Mouse (Mus musculus) CH12.LX (cell line): ENCODE results near the gene Tnni1. TPM values are rescaled to one million over a fixed set of nuclear protein-coding genes. Genes with fewer than 3 reads are reported as not detected.

Experiments
- DNase-seq: peaks from one replicate; pipeline ENCODE4 v3.0.0-alpha.2; 2013; ENCODE audit errors: extremely low read depth
- H3K27ac ChIP-seq: 2 replicates; pipeline ENCODE4 v1.5.1; 2012; ENCODE audit warnings: low read depth, mild to moderate bottlenecking, control low read depth, moderate library complexity; ENCODE audit not compliant: insufficient read depth
- H3K27me3 ChIP-seq: replicated peaks from 2 replicates; pipeline ENCODE3; 2012; ENCODE audit warnings: inconsistent platforms
- H3K36me3 ChIP-seq, 2 experiments: replicated peaks in 1 of 2; 2 replicates each; pipeline versions ENCODE3 to v1.6.1; 2012; ENCODE audit warnings: inconsistent platforms in 1 of 2, low read length in 1 of 2, mild to moderate bottlenecking in 1 of 2, mixed read lengths in 1 of 2, moderate library complexity in 1 of 2; ENCODE audit not compliant: control insufficient read depth in 1 of 2, insufficient read depth in 1 of 2
- H3K4me1 ChIP-seq, 2 experiments: 2 replicates each; pipeline ENCODE4 v1.6.1; 2012; ENCODE audit warnings: inconsistent platforms in 1 of 2, moderate library complexity in 1 of 2; ENCODE audit not compliant: insufficient read depth in 2 of 2, control insufficient read depth in 1 of 2
- H3K4me2 ChIP-seq: 2 replicates; pipeline ENCODE4 v1.6.1; 2012; ENCODE audit warnings: low read depth, mild to moderate bottlenecking, control low read depth; ENCODE audit not compliant: poor library complexity, insufficient read depth, severe bottlenecking
- H3K4me3 ChIP-seq, 3 experiments: fragments of 150-350 bp in 1 of 3; sonication (generic) in 1 of 3; replicated peaks in 1 of 3; 2 replicates each; pipeline versions ENCODE3 to v1.5.1; 2011 to 2012; ENCODE audit warnings: low read depth in 2 of 3, low read length in 2 of 3, mild to moderate bottlenecking in 2 of 3, moderate library complexity in 2 of 3, control low read depth in 1 of 3, improper control_type of control experiment in 1 of 3, inconsistent platforms in 1 of 3, mixed read lengths in 1 of 3; ENCODE audit not compliant: poor library complexity in 1 of 3
- H3K79me2 ChIP-seq: replicated peaks from 2 replicates; pipeline ENCODE4 v1.6.1; 2012; ENCODE audit warnings: mild to moderate bottlenecking, moderate library complexity; ENCODE audit not compliant: control insufficient read depth, poor library complexity, insufficient read depth, severe bottlenecking; ENCODE audit errors: extremely low read depth
- H3K9ac ChIP-seq: 2 replicates; pipeline ENCODE4 v1.6.1; 2012; ENCODE audit warnings: low read depth, mild to moderate bottlenecking, control low read depth, moderate library complexity; ENCODE audit not compliant: insufficient read depth
- H3K9me3 ChIP-seq: replicated peaks from 2 replicates; pipeline ENCODE3; 2012; ENCODE audit warnings: low read length, inconsistent platforms, mixed read lengths
- CHD1 ChIP-seq: IDR thresholded peaks from 2 replicates; pipeline ENCODE4 v1.6.1; 2012; ENCODE audit warnings: low read depth, low read length, improper control_type of control experiment, inconsistent platforms
- CHD2 ChIP-seq: IDR thresholded peaks from 2 replicates; pipeline ENCODE4 v1.6.1; 2011; ENCODE audit warnings: low read length, improper control_type of control experiment
- E2F4 ChIP-seq: IDR thresholded peaks from 2 replicates; pipeline ENCODE4 v1.6.1; 2011; ENCODE audit warnings: low read depth, low read length, improper control_type of control experiment; ENCODE audit not compliant: insufficient replicate concordance
- EP300 ChIP-seq: IDR thresholded peaks from 2 replicates; pipeline ENCODE4 v1.6.1; 2011; ENCODE audit warnings: low read length, improper control_type of control experiment
- ETS1 ChIP-seq: conservative IDR thresholded peaks from 2 replicates; pipeline ENCODE4 v1.6.1; 2012; ENCODE audit warnings: low read depth, mild to moderate bottlenecking, inconsistent platforms, low read length, improper control_type of control experiment, moderate library complexity
- HCFC1 ChIP-seq: IDR thresholded peaks from 2 replicates; pipeline ENCODE4 v1.6.1; 2012; ENCODE audit warnings: low read depth, mild to moderate bottlenecking, inconsistent platforms, low read length, improper control_type of control experiment
- IRF4 ChIP-seq: IDR thresholded peaks from 2 replicates; pipeline ENCODE4 v1.6.1; 2014; ENCODE audit warnings: low read depth, mild to moderate bottlenecking, inconsistent platforms, low read length, improper control_type of control experiment
- JUN ChIP-seq: IDR thresholded peaks from 2 replicates; pipeline ENCODE4 v1.6.1; 2011; ENCODE audit warnings: low read depth, mild to moderate bottlenecking, low read length, improper control_type of control experiment, moderate library complexity; ENCODE audit not compliant: insufficient read depth
- MAFK ChIP-seq: IDR thresholded peaks from 2 replicates; pipeline ENCODE4 v1.6.1; 2011; ENCODE audit warnings: low read length, improper control_type of control experiment; ENCODE audit not compliant: insufficient replicate concordance
- NELFE ChIP-seq: IDR thresholded peaks from 2 replicates; pipeline ENCODE4 v1.6.1; 2011; ENCODE audit warnings: low read depth, low read length, improper control_type of control experiment
- NRF1 ChIP-seq: IDR thresholded peaks from 2 replicates; pipeline ENCODE4 v1.6.1; 2014; ENCODE audit warnings: low read depth, mild to moderate bottlenecking, inconsistent platforms, low read length, improper control_type of control experiment, moderate library complexity
- PAX5 ChIP-seq: IDR thresholded peaks from 2 replicates; pipeline ENCODE4 v1.6.1; 2012; ENCODE audit warnings: low read length, inconsistent platforms, mixed read lengths
- POLR2A ChIP-seq: IDR thresholded peaks from 2 replicates; pipeline ENCODE4 v1.6.1; 2011; ENCODE audit warnings: low read depth, mild to moderate bottlenecking, improper control_type of control experiment, low read length
- SIN3A ChIP-seq: IDR thresholded peaks from 2 replicates; pipeline ENCODE4 v1.6.1; 2012; ENCODE audit warnings: low read length, improper control_type of control experiment, inconsistent platforms
- TBP ChIP-seq: conservative IDR thresholded peaks from 2 replicates; pipeline ENCODE4 v1.6.1; 2011; ENCODE audit warnings: low read depth, low read length, improper control_type of control experiment
- UBTF ChIP-seq: IDR thresholded peaks from 2 replicates; pipeline ENCODE4 v1.6.1; 2012; ENCODE audit warnings: low read depth, mild to moderate bottlenecking, inconsistent platforms, low read length, improper control_type of control experiment, moderate library complexity
- USF1 ChIP-seq: IDR thresholded peaks from 2 replicates; pipeline ENCODE4 v1.6.1; 2014; ENCODE audit warnings: low read depth, mild to moderate bottlenecking, inconsistent platforms, low read length, improper control_type of control experiment
- USF2 ChIP-seq: conservative IDR thresholded peaks from 2 replicates; pipeline ENCODE4 v1.6.1; 2011; ENCODE audit warnings: low read depth, low read length, improper control_type of control experiment
- dilution Hi-C: fragments of 300-500 bp; cut with MboI; formaldehyde crosslinking; loops from 2 replicates; pipeline ENCODE4 v1.14.3; 2020; ENCODE audit warnings: low sequenced_read_pairs; ENCODE audit not compliant: extremely low pct_unique_long_range_greater_than_20kb, extremely low pct_ligation_motif_present
- in situ Hi-C: fragments of 300-500 bp; cut with MboI; formaldehyde crosslinking; loops from 3 replicates; pipeline ENCODE4 v1.14.3; 2019; ENCODE audit warnings: low sequenced_read_pairs, low pct_ligation_motif_present, low pct_unique_long_range_greater_than_20kb, mixed read lengths
- polyA plus RNA-seq: library from polyadenylated mRNA; unstranded; fragments of >175 nt; gene quantifications from 2 replicates; pipeline ENCODE4 v1.2.1, GENCODE M21; 2012; ENCODE audit warnings: low read depth; ENCODE audit not compliant: insufficient read length
- total RNA-seq, 2 experiments: library from RNA; depleted of rRNA; stranded (reverse); fragments of 300-350 nt in 1 of 2; fragments of >200 nt in 1 of 2; gene quantifications; 2 replicates each; pipeline ENCODE4 v1.2.3; 2012 to 2014

Tnni1 gene
- total and polyA plus RNA-seq, 3 experiments: 1.6 to 6.9 (median 4.2) TPM

- H3K9ac ChIP-seq: peak overlapping the region; percentile 41; the same call in 1 of the 2 replicates
- dilution Hi-C loops: no loop called here
- no peaks in the 10 kb centered on the region for H3K36me3 ChIP-seq
- H3K4me3 ChIP-seq: no peak overlapping the region
- no peaks in the 10 kb centered on the region for H3K9me3 ChIP-seq
- H3K4me1 ChIP-seq: peaks cover 29 to 68% of the 10 kb centered on the region in 2 experiments
- H3K27ac ChIP-seq: no peak overlapping the region; the same call in 1 of the 2 replicates
- DNase-seq: no peak
- TF ChIP-seq NRF1 (peak; percentile 64), CHD2 (no peak), EP300 (peak; percentile 14; the same call in 1 of the 2 replicates), E2F4 (no peak), NELFE (no peak), IRF4 (peak; percentile 38; the same call in 1 of the 2 replicates), CHD1 (peak; percentile 68; the same call in 1 of the 2 replicates), PAX5 (no peak), POLR2A (no peak), ETS1 (no peak)
- TF ChIP-seq, all 38 proteins: peak for 4
- Histone ChIP-seq H3K4me2 (peak overlapping the region; percentile 52), H3K27me3 (peaks cover 4% of the 10 kb centered on the region), H3K79me2 (no peaks in the 10 kb centered on the region)
- in situ Hi-C loops: loop anchor here (5.0 to 10.0 kb wide), 2 partner anchors 37 to 375 kb away; partner anchors contain the start of genes Csrp1 and Kif21b
Measured at GRCm38 (mm10) chr1:135759685-135760084, 19.5 kb upstream of the Tnni1 start.

GRCm38 (mm10) chr1:135760216-135760615, 19.0 kb upstream of the Tnni1 start:
- Histone ChIP-seq H3K79me2 (no peaks in the 10 kb centered on the region), H3K9me3 (no peaks in the 10 kb centered on the region), H3K4me1 (peaks cover 27 to 68% of the 10 kb centered on the region in 2 experiments)
- dilution Hi-C loops (no loop called here), in situ Hi-C loops (loop anchor here (10.0 kb wide), 1 partner anchor 375 kb away; the partner anchor contains the start of gene Kif21b)
- peak; percentile 12 for DNase-seq
- TF ChIP-seq CHD2 (no peak), POLR2A (no peak), USF2 (no peak), EP300 (no peak), HCFC1 (no peak), USF1 (no peak), TBP (no peak), SIN3A (no peak), JUN (no peak), IRF4 (no peak), UBTF (no peak), MAFK (no peak)
- TF ChIP-seq, all 38 proteins: peak for 0
- peak overlapping the region; percentile 41; the same call in 1 of the 2 replicates for H3K9ac ChIP-seq
- H3K27ac ChIP-seq: no peak overlapping the region; the same call in 1 of the 2 replicates
- no peak overlapping the region for H3K4me3 ChIP-seq
- peaks cover 4% of the 10 kb centered on the region for H3K27me3 ChIP-seq
- H3K4me2 ChIP-seq: peak overlapping the region; percentile 52; the same call in 1 of the 2 replicates
- H3K36me3 ChIP-seq: no peaks in the 10 kb centered on the region
